Mouse (Mus musculus) C2C12 (cell line): ENCODE data around the gene Kank2. TPM values are rescaled to one million over a fixed set of nuclear protein-coding genes. Genes with fewer than 3 reads are reported as not detected.
A peak's percentile ranks its signal among the peaks of the same experiment; 100 is the strongest.

Experiments
- H3K27me3 ChIP-seq: one replicate; pipeline ENCODE4 v1.6.1; 2011; ENCODE audit not compliant: control insufficient read depth, insufficient read depth, insufficient read length
- H3K36me3 ChIP-seq: one replicate; pipeline ENCODE4 v1.6.1; 2011; ENCODE audit not compliant: control insufficient read depth, insufficient read depth
- H3K4me3 ChIP-seq: one replicate; pipeline ENCODE4 v1.5.1; 2011; ENCODE audit warnings: mild to moderate bottlenecking, control low read depth; ENCODE audit not compliant: poor library complexity, insufficient read depth, severe bottlenecking
- H3K79me2 ChIP-seq: one replicate; pipeline ENCODE4 v1.6.1; 2011; ENCODE audit not compliant: control insufficient read depth, insufficient read depth
- H3K79me3 ChIP-seq: one replicate; pipeline ENCODE4 v1.6.1; 2011; ENCODE audit warnings: low read depth, control low read depth
- H3ac ChIP-seq: one replicate; pipeline ENCODE3; 2011; ENCODE audit warnings: low read depth; ENCODE audit not compliant: control insufficient read depth, insufficient read length
- CEBPB ChIP-seq: IDR thresholded peaks from one replicate; pipeline ENCODE4 v1.6.1; 2011; ENCODE audit warnings: low read depth, mild to moderate bottlenecking, control low read depth, moderate library complexity
- CTCF ChIP-seq: IDR thresholded peaks from one replicate; pipeline ENCODE4 v1.5.1; 2011; ENCODE audit not compliant: control insufficient read depth, insufficient read depth, insufficient read length
- FOSL1 ChIP-seq: IDR thresholded peaks from one replicate; pipeline ENCODE4 v1.8.0; 2011; ENCODE audit warnings: mild to moderate bottlenecking, low read length; ENCODE audit not compliant: poor library complexity, insufficient read depth, severe bottlenecking
- MAX ChIP-seq: IDR thresholded peaks from one replicate; pipeline ENCODE4 v1.6.1; 2011; ENCODE audit warnings: mild to moderate bottlenecking, control low read depth
- MYOD1 ChIP-seq: IDR thresholded peaks from one replicate; pipeline ENCODE4 v1.6.1; 2011; ENCODE audit warnings: low read depth; ENCODE audit not compliant: control insufficient read depth, insufficient read length
- MYOG ChIP-seq: IDR thresholded peaks from one replicate; pipeline ENCODE4 v1.6.1; 2011; ENCODE audit not compliant: control insufficient read depth, insufficient read length; ENCODE audit errors: extremely low read depth
- USF1 ChIP-seq: IDR thresholded peaks from one replicate; pipeline ENCODE4 v1.6.1; 2011; ENCODE audit warnings: low read depth, mild to moderate bottlenecking, control low read depth, moderate library complexity
- polyA plus RNA-seq: library from polyadenylated mRNA; unstranded; fragments of >200 nt; fragmentation: generic; extraction: Trizol; gene quantifications from one replicate; pipeline ENCODE4 v1.2.1, GENCODE M21; 2012; ENCODE audit warnings: missing spikeins

Gene Kank2
- polyA plus RNA-seq, 1 experiment, result 43.3 TPM

DNA sequence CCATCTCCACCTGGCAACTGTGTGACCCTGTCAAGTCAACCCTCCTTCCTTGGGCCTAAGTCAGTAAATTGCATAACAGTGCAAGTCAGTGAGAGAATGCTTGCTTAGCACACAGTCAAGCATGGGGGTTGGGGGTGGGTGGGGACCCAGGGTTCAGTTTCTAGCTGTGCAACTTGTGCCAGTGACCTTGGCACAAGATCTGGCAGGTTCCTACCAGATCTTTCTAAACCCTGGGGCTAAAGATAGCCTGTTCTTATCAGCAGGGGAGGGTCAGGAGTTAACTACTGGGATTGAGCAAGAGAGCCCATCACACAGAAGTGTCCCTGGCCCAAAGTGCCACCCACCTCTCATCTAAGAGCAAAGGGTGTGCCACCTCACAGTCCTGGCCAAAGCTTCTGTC lies 36.4 kb downstream of the Kank2 start:
- H3K4me3 ChIP-seq, result no peak overlapping the region
- no peak overlapping the region for H3ac ChIP-seq
- peaks cover 11% of the 10 kb centered on the region for H3K36me3 ChIP-seq
- H3K79me2 ChIP-seq, result peaks cover 29% of the 10 kb centered on the region
- peaks cover 18% of the 10 kb centered on the region for H3K79me3 ChIP-seq
- TF ChIP-seq MYOD1 (no peak), FOSL1 (no peak), CTCF (no peak), MAX (no peak), MYOG (no peak), USF1 (no peak), CEBPB (no peak)
- H3K27me3 ChIP-seq, result no peaks in the 10 kb centered on the region

DNA sequence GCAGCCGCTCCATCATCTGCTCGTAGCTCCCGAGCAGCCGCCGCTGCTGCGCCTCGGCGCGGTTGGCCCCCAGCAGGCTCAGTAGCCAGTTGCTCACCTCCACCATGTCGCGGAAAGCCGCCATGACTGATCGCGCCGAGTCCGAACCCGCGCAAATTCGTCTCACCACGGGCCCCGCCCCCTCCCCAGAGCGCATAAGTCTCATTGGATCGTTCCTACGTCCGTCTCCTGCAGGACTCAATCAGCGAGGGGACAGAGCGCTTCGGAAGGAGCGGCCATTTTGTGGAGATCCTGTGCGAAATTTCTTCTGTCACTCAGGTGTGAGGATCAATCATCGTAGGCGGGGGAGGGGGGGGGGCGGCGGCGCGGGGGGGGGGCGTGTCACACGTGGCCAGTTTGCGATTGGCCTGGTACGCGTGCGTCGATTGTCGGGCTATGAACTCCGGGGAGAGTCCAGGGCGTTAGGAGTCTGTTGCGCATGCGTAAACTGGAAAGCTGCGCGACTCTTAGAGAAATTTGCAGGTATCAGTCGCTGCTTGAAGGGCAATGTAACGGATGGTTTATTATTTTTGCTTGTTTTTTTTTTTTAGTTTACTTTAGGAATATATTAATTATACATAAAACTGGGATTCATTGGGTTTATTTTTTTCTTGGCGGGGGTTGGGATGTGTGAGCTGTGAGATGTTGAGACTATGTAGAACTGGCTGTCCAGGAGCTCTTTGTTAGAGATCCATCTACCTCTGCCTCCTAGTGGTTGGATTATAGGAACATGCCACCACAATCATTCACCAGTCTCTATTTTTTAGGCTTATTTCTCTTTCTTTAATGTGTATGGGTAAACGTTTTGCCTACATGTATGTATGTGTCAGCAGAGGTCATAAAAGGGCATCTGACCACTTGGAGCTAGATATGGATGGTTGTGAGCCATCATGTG lies 38.1 kb downstream of the Kank2 start, which contains the start of gene Spc24:
Gene Spc24, minus strand, starts transcription at position 149 of the 934 bp plus-strand sequence.
- H3K27me3 ChIP-seq, result no peaks in the 10 kb centered on the region
- H3K36me3 ChIP-seq, result peaks cover 20% of the 10 kb centered on the region
- peak within 1 kb of the TSS; percentile 94 for H3ac ChIP-seq
- peak within 1 kb of the TSS; percentile 74 for H3K4me3 ChIP-seq
- H3K79me3 ChIP-seq, result peaks cover 26% of the 10 kb centered on the region
- peaks cover 44% of the 10 kb centered on the region for H3K79me2 ChIP-seq
- no peak for TF ChIP-seq MYOG
- no peak for TF ChIP-seq FOSL1
- no peak for TF ChIP-seq MAX

DNA sequence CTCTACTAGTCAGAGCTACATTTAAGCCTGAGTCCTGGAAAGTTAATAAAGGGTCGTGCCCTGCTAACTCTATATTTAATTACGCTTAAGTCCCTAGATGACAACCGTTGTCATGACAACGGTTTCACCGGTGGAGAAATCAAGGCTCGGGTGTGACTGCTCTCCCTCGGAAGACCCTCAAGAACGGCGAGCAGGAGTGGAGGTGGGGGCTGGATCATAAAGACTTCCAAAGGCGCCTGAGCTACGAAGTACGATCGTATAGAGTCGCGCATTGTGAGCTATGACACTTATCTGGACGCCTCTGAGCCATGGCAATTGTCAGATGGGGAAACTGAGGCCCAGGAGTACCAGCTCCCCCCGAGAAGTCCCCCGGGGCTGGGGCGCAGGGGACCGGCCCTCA lies 38.8 kb downstream of the Kank2 start:
- TF ChIP-seq CEBPB (no peak), MYOG (no peak), MYOD1 (no peak), MAX (no peak), FOSL1 (no peak), CTCF (no peak), USF1 (no peak)
- no peaks in the 10 kb centered on the region for H3K27me3 ChIP-seq

DNA sequence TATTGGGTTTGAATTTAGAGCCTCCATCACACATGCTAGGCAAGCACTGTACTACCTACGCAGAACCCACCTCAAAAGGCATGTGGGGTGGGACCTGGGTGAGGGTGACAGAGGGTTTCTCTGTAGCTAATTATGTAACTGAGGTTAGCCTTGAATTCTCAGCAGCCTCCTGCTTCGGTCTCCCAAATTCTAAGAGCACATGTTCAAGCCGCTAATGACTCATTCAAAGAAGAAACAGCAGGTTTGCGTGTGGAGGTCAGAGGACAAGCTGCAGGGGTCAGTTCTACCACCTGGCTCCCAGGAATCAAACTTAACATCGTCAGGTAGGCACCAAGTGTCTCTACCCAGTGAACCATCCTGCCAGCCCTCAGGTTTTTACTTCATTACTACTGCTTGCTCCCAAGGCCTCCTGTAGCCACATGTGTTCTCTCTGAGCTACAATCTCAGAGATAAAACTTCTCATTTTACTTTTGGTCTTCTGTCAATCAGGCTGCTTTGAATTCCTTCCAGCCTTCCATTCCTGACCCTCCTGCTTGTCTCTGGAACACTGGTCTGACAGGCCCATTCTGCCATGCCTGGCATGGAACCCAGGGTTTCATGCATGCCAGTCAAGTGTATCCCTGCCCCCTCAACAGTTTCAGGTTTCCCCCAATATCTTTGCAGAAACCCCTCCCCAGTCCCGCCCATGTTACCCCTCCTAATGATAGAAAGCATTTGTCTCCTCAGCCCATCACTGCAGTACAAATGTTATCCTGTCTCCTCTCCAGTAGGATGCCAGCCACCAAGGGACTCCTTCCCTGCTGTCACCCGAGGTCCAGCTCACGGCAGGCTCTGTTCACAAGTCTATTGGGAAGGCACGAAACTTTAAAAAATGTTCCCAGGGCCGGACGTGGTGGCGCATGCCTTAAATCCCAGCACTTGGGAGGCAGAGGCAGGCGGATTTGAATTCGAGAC lies 39.7 kb downstream of the Kank2 start:
- Histone ChIP-seq H3K79me2 (peaks cover 44% of the 10 kb centered on the region), H3K36me3 (peaks cover 20% of the 10 kb centered on the region), H3K79me3 (peaks cover 31% of the 10 kb centered on the region), H3K4me3 (peak overlapping the region; percentile 74), H3ac (no peak overlapping the region), H3K27me3 (no peaks in the 10 kb centered on the region)
- TF ChIP-seq CTCF (no peak), MAX (no peak), CEBPB (no peak), USF1 (no peak), MYOG (no peak), MYOD1 (no peak), FOSL1 (no peak)

More for the DNA sequence above, 38.8 kb downstream of the Kank2 start:
- Histone ChIP-seq H3K79me3 (peaks cover 30% of the 10 kb centered on the region), H3K4me3 (peak overlapping the region; percentile 74), H3ac (peak overlapping the region; percentile 94), H3K36me3 (peaks cover 20% of the 10 kb centered on the region), H3K79me2 (peaks cover 44% of the 10 kb centered on the region)

DNA sequence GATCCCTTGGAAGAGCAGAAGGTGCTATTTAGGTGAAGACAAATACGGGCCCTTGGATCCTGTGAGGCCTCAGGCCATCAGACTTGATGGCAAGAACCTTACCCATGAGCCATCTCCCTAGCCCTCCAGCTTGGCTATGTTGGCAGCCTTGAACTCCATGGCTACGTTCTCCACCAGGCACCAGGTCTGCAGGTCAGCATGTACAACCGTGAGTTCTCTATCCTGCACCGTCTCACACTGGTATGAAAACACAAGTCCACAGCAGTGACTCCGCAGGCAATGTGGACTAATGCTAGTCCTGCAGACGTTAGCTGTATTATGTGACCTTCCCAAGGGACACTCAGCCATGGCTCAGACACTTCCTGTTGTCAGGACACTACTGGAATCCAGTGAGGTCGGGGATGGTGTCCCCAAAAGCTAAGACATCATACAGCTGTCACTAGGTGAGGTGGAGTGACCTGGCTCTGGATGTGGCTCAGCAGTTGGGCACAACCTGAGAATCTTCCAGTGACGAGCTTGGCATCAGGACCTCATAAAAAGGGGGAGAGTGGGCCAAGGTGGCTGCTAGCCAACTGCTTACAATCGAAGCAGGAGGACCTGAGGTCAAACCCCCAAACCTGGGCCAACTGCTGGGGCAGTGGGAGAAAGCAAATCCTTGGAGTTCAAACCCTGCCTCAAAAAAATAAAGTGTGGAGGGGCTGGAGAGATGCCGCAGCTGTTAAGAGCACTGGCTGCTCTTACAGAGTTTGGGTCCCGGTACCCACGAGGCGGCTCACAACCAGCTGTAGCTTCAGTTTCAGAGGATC lies 43.8 kb downstream of the Kank2 start:
- Histone ChIP-seq H3ac (no peak overlapping the region), H3K4me3 (peak overlapping the region; percentile 6), H3K79me3 (peaks cover 30% of the 10 kb centered on the region), H3K36me3 (peaks cover 21% of the 10 kb centered on the region), H3K79me2 (peaks cover 42% of the 10 kb centered on the region), H3K27me3 (no peaks in the 10 kb centered on the region)
- no peak for TF ChIP-seq MYOG
- no peak for TF ChIP-seq MYOD1
- TF ChIP-seq USF1, result no peak
- no peak for TF ChIP-seq FOSL1
- TF ChIP-seq CTCF, result no peak
- no peak for TF ChIP-seq CEBPB
- no peak for TF ChIP-seq MAX
